Mouse (Mus musculus): Measurements from ENCODE around the gene Zfp369. TPM values are rescaled to one million over a fixed set of nuclear protein-coding genes. Genes with fewer than 3 reads are reported as not detected.

Gene Zfp369
- 7.3 and 7.5 TPM in 2 replicates for polyA plus RNA-seq (2015; fragmentation: Nextera tagmentation; extraction: Ambion mirVana)

GRCm38 (mm10) chr13:65278383-65279341, at the start of gene Zfp369:
TSS of gene Zfp369 (plus strand) at chr13:65278814.

GRCm38 (mm10) chr13:65259239-65259638, 19.4 kb upstream of the Zfp369 start, which contains the start of gene Gm10775:
TSS of gene Gm10775 (plus strand) at chr13:65259539.

Other genes starting within 250 kb of the Zfp369 start
- not detected in 2 replicates for gene Spata31d1c, start 245.8 kb upstream of the Zfp369 start, polyA plus RNA-seq (2015; fragmentation: Nextera tagmentation; extraction: Ambion mirVana)
- gene Prss47, start 226.1 kb upstream of the Zfp369 start, polyA plus RNA-seq (2015; fragmentation: Nextera tagmentation; extraction: Ambion mirVana), result not detected in 2 replicates
- gene Mfsd14b, start 165.8 kb upstream of the Zfp369 start, polyA plus RNA-seq (2015; fragmentation: Nextera tagmentation; extraction: Ambion mirVana), result 52.5 and 57.4 TPM in 2 replicates
- gene Olfr465-ps1, start 140.7 kb upstream of the Zfp369 start, polyA plus RNA-seq (2015; fragmentation: Nextera tagmentation; extraction: Ambion mirVana), result not detected in 2 replicates
- not detected in 2 replicates for gene Olfr466, start 128.6 kb upstream of the Zfp369 start, polyA plus RNA-seq (2015; fragmentation: Nextera tagmentation; extraction: Ambion mirVana)
- not detected in 2 replicates for gene Nlrp4f, start 72.8 kb upstream of the Zfp369 start, polyA plus RNA-seq (2015; fragmentation: Nextera tagmentation; extraction: Ambion mirVana)
- gene Gm10775, start 19.3 kb upstream of the Zfp369 start, polyA plus RNA-seq (2015; fragmentation: Nextera tagmentation; extraction: Ambion mirVana), result not detected in 2 replicates
- not detected in 2 replicates for gene Gm10139, start 233.9 kb downstream of the Zfp369 start, polyA plus RNA-seq (2015; fragmentation: Nextera tagmentation; extraction: Ambion mirVana)

All from spleen, postnatal 0 days (tissue).